In the genomic region with DNA sequence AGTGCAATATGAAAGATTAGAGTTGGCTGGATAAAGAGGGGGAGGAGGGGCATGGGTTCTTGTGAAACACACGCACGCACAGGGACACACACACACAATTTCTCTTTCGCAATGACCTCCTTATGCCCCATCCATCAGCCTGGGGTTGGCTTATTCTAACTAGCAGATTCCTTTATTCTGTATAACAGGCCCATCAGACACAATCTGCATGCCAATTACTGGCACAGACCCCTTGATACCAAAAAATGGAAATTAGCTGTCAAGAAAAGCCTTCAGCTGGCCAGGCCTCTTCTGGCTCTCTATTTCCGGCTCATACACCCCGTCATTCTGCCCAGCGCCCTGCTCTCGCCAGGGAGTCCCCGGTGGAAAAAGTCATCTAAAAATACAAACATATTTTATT, we compare ENCODE assay signal across 12 mouse cellular contexts. TPM values are rescaled to one million over a fixed set of nuclear protein-coding genes. Genes with fewer than 3 reads are reported as not detected.
DNase-seq lines count a peak whose midpoint lies in the region; ATAC-seq lines count a peak whose summit lies in the region.
"Had no signal": no experiment of that assay in that cellular context is flagged by ENCODE, and none has a peak within 500 bp of the region (broad histone marks: within the 10 kb centered on the region; RNA-seq: fewer than 3 reads in every experiment).

No protein-coding gene starts in this region.

- intact Hi-C loops in left cerebral cortex, postnatal 4 days (cut with DNase I) = no loop called here
- intact Hi-C loops in left cerebral cortex, postnatal 10 days (cut with DNase I) = no loop called here

- no peaks in the 10 kb centered on the region for H3K36me3 ChIP-seq in neural tube, embryonic 15.5 days
- H3K36me3 ChIP-seq in liver, embryonic 12.5 days = no peaks in the 10 kb centered on the region
- H3K36me3 ChIP-seq: limb, embryonic 13.5 days had no signal

- H3K9ac ChIP-seq in neural tube, embryonic 15.5 days (replicated peaks) = no peak overlapping the region
- H3K9ac ChIP-seq in liver, embryonic 12.5 days = no peak overlapping the region
- H3K9ac ChIP-seq: limb, embryonic 13.5 days had no signal

- WGBS in neural tube, embryonic 15.5 days = 36% methylated on average over 8 of the region's 8 CpGs
- 73% methylated on average over 8 of the region's 8 CpGs for WGBS in liver, embryonic 12.5 days (ENCODE audit: insufficient replicate concordance)

- peak; percentile 38 for DNase-seq in left cerebral cortex, postnatal 4 days
- DNase-seq in left cerebral cortex, postnatal 10 days (ENCODE audit: extremely low spot score in 1 of 2, low spot score in 2 of 2) = no peak
- DNase-seq in lung, postnatal 36 days = peak; percentile 66
- no peak for DNase-seq in thymus, adult 18-20 months
- DNase-seq in right cerebral cortex, postnatal 4 days = no peak
- DNase-seq: kidney, postnatal 25 days; spleen, adult 18-20 months; thymus, postnatal 36 days had no signal

- H3K4me1 ChIP-seq in neural tube, embryonic 15.5 days = peaks cover 9% of the 10 kb centered on the region; the same call in 1 of the 2 replicates
- no peaks in the 10 kb centered on the region for H3K4me1 ChIP-seq in liver, embryonic 12.5 days

- H3K4me2 ChIP-seq in neural tube, embryonic 15.5 days = no peak overlapping the region
- H3K4me2 ChIP-seq in liver, embryonic 12.5 days = no peak overlapping the region
- H3K4me2 ChIP-seq: limb, embryonic 13.5 days had no signal

- peak; percentile 71 for ATAC-seq in granulocyte monocyte progenitor cell, adult 5-6 weeks (replicated peaks; ENCODE audit: poor library complexity, severe bottlenecking)
- ATAC-seq in neural tube, embryonic 15.5 days (ENCODE audit: low FRiP score) = no peak
- no peak for ATAC-seq in liver, embryonic 12.5 days

- H3K27me3 ChIP-seq in neural tube, embryonic 15.5 days (replicated peaks) = no peaks in the 10 kb centered on the region
- H3K27me3 ChIP-seq in liver, embryonic 12.5 days (replicated peaks) = no peaks in the 10 kb centered on the region
- H3K27me3 ChIP-seq: limb, embryonic 13.5 days had no signal

- no peaks in the 10 kb centered on the region for H3K9me3 ChIP-seq in neural tube, embryonic 15.5 days (replicated peaks)
- H3K9me3 ChIP-seq in liver, embryonic 12.5 days (replicated peaks) = no peaks in the 10 kb centered on the region
- H3K9me3 ChIP-seq: limb, embryonic 13.5 days had no signal

- H3K4me3 ChIP-seq in neural tube, embryonic 15.5 days (replicated peaks) = no peak overlapping the region
- H3K4me3 ChIP-seq in liver, embryonic 12.5 days = no peak overlapping the region
- H3K4me3 ChIP-seq: limb, embryonic 13.5 days had no signal

- peak overlapping the region; percentile 4 for H3K27ac ChIP-seq in neural tube, embryonic 15.5 days (replicated peaks)
- no peak overlapping the region for H3K27ac ChIP-seq in liver, embryonic 12.5 days
- H3K27ac ChIP-seq: limb, embryonic 13.5 days had no signal

RNA-seq across cellular contexts. Expression of a gene that starts 47.1 kb away (rescaled TPM):
- total RNA-seq in left cerebral cortex, postnatal 4 days (2021) = 1 to 10 TPM; 1.0 to 1.3 TPM
- 1 to 10 TPM in 1 of 2 experiments, under 1 TPM in 1; 0.77 to 1.5 TPM for total RNA-seq in left cerebral cortex, postnatal 10 days (2021)
- 0.84 and 4.0 TPM in 2 replicates for total RNA-seq in granulocyte monocyte progenitor cell, adult 5-6 weeks (2014; fragmentation: Nextera tagmentation)
- 0.13 and 2.0 TPM in 2 replicates for total RNA-seq in granulocyte monocyte progenitor cell, adult 5-6 weeks (2017)
- polyA plus RNA-seq in neural tube, embryonic 15.5 days (2015; fragmentation: Nextera tagmentation; extraction: Ambion mirVana) = 0.52 and 1.7 TPM in 2 replicates
- polyA plus RNA-seq in liver, embryonic 12.5 days (2016; fragmentation: Nextera tagmentation; extraction: Ambion mirVana) = 0.42 and 0.43 TPM in 2 replicates

Comparison
In these comparisons a context has a peak if more than half of its experiments do, and no peak if none do; other contexts are left out.
1. DNase-seq: peak in left cerebral cortex, postnatal 4 days (single experiment) and lung, postnatal 36 days (single experiment); none in left cerebral cortex, postnatal 10 days (0 of 2), thymus, adult 18-20 months (0 of 2) and right cerebral cortex, postnatal 4 days (single experiment).